Mouse (Mus musculus) mouse trophoblast stem cell (cell line): ENCODE results near the gene Tmem87a.

Source experiments
- in situ Hi-C, 2 experiments: fragments of 300-500 bp; cut with MseI, MboI; formaldehyde crosslinking; loops; 2 replicates in 1 of 2; 3 replicates in 1 of 2; pipeline ENCODE4 v1.15.1; 2025

Gene Tmem87a

GRCm38 (mm10) chr2:120366501-120366900 lies 37.4 kb downstream of the Tmem87a start:
- in situ Hi-C loops = no loop called here

- in situ Hi-C loops = no loop called here
Measured at GRCm38 (mm10) chr2:120360425-120360824, 43.5 kb downstream of the Tmem87a start.

- in situ Hi-C loops = no loop called here
Measured at GRCm38 (mm10) chr2:120352682-120353646, 50.9 kb downstream of the Tmem87a start, which contains the start of gene Vps39. Vps39 (minus strand) TSS chr2:120353137.

- in situ Hi-C loops = no loop called here
Measured at GRCm38 (mm10) chr2:120351321-120351720, 52.6 kb downstream of the Tmem87a start.

- in situ Hi-C loops = no loop called here
Measured at GRCm38 (mm10) chr2:120348120-120348519, 55.8 kb downstream of the Tmem87a start.

DNA sequence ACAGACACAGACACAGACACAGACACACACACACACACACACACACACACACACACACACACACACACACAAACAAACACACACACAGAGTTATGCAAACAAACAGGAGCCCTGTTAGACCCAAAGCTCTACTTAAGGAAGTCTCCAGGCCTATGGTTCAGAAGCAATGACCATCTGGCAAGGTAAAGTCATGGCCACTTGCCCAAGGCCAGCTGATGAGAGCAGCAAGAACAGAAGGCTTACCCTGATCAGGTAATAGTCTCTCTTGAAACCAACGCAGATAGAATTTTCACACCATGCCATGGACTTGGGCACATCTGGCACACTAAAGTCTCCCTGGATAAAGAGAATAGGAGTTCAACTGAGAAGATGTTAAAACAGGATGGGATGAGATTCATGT lies 62.2 kb downstream of the Tmem87a start:
- in situ Hi-C loops = no loop called here

DNA sequence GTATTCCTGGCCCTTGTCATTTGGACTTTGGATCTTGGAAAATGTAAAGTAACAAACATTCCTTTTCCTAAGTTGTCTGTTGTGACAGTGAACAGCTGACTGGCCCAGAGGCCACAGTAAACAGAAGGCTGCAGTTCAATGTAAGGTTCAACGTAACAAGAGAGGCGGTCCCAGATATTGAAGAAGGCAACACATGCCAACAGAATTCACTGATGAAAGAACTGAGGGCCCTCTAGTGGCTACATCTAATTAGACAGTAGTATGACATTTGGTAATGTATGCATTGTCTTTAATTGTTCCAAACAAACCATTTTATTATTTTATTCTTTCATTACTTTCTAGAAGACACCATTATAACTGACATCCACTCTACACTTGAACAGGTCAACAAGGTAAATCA lies 66.0 kb downstream of the Tmem87a start:
- in situ Hi-C loops = no loop called here

GRCm38 (mm10) chr2:120331575-120331974 lies 72.3 kb downstream of the Tmem87a start:
- in situ Hi-C loops = no loop called here

- in situ Hi-C loops = no loop called here
Measured at GRCm38 (mm10) chr2:120315077-120315476, 88.8 kb downstream of the Tmem87a start.

GRCm38 (mm10) chr2:120314487-120314886 lies 89.4 kb downstream of the Tmem87a start:
- in situ Hi-C loops = no loop called here

DNA sequence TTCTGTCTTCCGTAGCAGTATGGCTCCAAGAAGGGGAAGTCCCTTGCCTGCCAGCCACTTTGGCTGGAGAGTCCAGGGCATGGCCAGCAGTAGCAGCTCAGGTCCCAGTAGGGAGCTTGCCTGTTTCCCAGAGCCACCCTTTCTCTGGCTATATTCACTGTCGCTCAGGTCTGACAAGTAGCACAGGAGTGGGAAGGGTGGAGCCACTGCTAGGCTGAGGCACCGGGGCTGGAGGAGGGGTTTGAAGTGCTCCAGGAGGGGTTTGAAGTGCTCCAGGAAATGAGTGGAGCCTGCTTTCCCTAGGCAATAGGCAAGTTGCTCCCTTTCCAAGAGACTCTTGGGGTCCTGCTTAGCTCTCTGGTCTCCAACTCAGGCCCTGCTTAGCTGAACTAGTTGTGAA lies 89.9 kb downstream of the Tmem87a start, which contains the start of gene Pla2g4f:
Pla2g4f (minus strand) TSS at position 190 of the 400 bp plus-strand sequence.
- in situ Hi-C loops = no loop called here

GRCm38 (mm10) chr2:120312276-120312825 lies 91.6 kb downstream of the Tmem87a start:
- in situ Hi-C loops = no loop called here
